ENCODE assay signal across 29 mouse cellular contexts in the genomic region with DNA sequence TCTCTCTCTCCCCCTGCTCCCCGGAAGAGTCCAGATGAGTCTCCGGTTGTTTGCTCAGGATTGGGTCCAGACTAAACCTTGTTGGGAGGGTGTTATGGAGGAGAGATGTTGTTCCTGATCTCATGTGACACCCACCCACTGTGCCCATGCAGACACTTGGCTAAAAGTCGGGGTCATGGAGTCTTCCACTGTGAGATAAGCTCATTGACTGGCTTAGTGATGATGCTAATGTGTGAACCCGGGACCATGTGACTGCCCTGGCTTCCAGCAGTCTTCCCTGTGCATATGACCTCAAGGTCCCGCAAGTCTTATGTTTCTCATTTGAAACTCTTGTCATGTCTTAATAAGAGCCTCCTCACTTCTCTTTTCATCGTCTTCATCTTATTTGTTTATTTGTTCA. TPM values are rescaled to one million over a fixed set of nuclear protein-coding genes. Genes with fewer than 3 reads are reported as not detected.
DNase-seq lines count a peak whose midpoint lies in the region; ATAC-seq lines count a peak whose summit lies in the region.
"Had no signal": no experiment of that assay in that cellular context is flagged by ENCODE, and none has a peak within 500 bp of the region (broad histone marks: within the 10 kb centered on the region; RNA-seq: fewer than 3 reads in every experiment).

No protein-coding gene starts in this region.

- intact Hi-C loops in heart, postnatal 25 days (cut with DNase I): no loop called here

- H3K9me3 ChIP-seq in liver, embryonic 15.5 days (replicated peaks): no peaks in the 10 kb centered on the region; the same call in 1 of the 2 replicates
- no peaks in the 10 kb centered on the region for H3K9me3 ChIP-seq in forebrain, embryonic 14.5 days (replicated peaks; ENCODE audit: control insufficient read depth, low read length)
- H3K9me3 ChIP-seq: embryonic facial prominence, embryonic 12.5 days; forebrain, embryonic 15.5 days; megakaryocyte, embryonic 14.5 days; neural tube, embryonic 13.5 days had no signal

- no peak for ATAC-seq in liver, embryonic 15.5 days (ENCODE audit: insufficient read depth)
- no peak for ATAC-seq in forebrain, embryonic 14.5 days
- ATAC-seq: activated CD4-positive, CD25-positive, alpha-beta regulatory T cell, adult 4 months; CD4-positive, CD25-positive, alpha-beta regulatory T cell, adult 4 months; forebrain, embryonic 15.5 days; intestine, postnatal 0 days; lung, postnatal 0 days had no signal

- H3K4me3 ChIP-seq in liver, embryonic 15.5 days (replicated peaks): no peak overlapping the region
- no peak overlapping the region for H3K4me3 ChIP-seq in forebrain, embryonic 14.5 days (ENCODE audit: low read depth, low read length)
- H3K4me3 ChIP-seq: embryonic facial prominence, embryonic 12.5 days; forebrain, embryonic 15.5 days; megakaryocyte, embryonic 14.5 days; neural tube, embryonic 13.5 days had no signal

- no peak overlapping the region for H3K9ac ChIP-seq in liver, embryonic 15.5 days
- no peak overlapping the region for H3K9ac ChIP-seq in forebrain, embryonic 14.5 days (ENCODE audit: low read length)
- H3K9ac ChIP-seq: embryonic facial prominence, embryonic 12.5 days; forebrain, embryonic 15.5 days; neural tube, embryonic 13.5 days had no signal

- 65% methylated on average over 6 of the region's 6 CpGs for WGBS in liver, embryonic 15.5 days (ENCODE audit: insufficient replicate concordance)
- 81% methylated on average over 6 of the region's 6 CpGs for WGBS in forebrain, embryonic 14.5 days

- H3K4me2 ChIP-seq in liver, embryonic 15.5 days: no peak overlapping the region
- H3K4me2 ChIP-seq in forebrain, embryonic 14.5 days (ENCODE audit: low read length): no peak overlapping the region
- H3K4me2 ChIP-seq: embryonic facial prominence, embryonic 12.5 days; forebrain, embryonic 15.5 days; heart, embryonic 11.5 days; liver, embryonic 11.5 days; neural tube, embryonic 13.5 days had no signal

- peak overlapping the region; percentile 10; the same call in 1 of the 2 replicates for H3K27ac ChIP-seq in liver, embryonic 15.5 days (replicated peaks)
- H3K27ac ChIP-seq in forebrain, embryonic 14.5 days (ENCODE audit: low read depth, low read length): no peak overlapping the region
- H3K27ac ChIP-seq: embryonic facial prominence, embryonic 12.5 days; forebrain, embryonic 15.5 days; neural tube, embryonic 13.5 days had no signal

- H3K4me1 ChIP-seq in liver, embryonic 15.5 days (replicated peaks): peaks cover 76% of the 10 kb centered on the region
- no peaks in the 10 kb centered on the region for H3K4me1 ChIP-seq in forebrain, embryonic 14.5 days (ENCODE audit: control insufficient read depth, insufficient read depth, low read length)
- H3K4me1 ChIP-seq: embryonic facial prominence, embryonic 12.5 days; forebrain, embryonic 15.5 days; neural tube, embryonic 13.5 days had no signal

- no peaks in the 10 kb centered on the region for H3K27me3 ChIP-seq in liver, embryonic 15.5 days
- no peaks in the 10 kb centered on the region for H3K27me3 ChIP-seq in forebrain, embryonic 14.5 days (replicated peaks; ENCODE audit: control insufficient read depth, insufficient read depth, low read length)
- H3K27me3 ChIP-seq: embryonic facial prominence, embryonic 12.5 days; forebrain, embryonic 15.5 days; neural tube, embryonic 13.5 days had no signal

- DNase-seq in heart, adult 11 months: peak; percentile 75
- DNase-seq in heart, postnatal 25 days (ENCODE audit: low spot score): no peak
- no peak for DNase-seq in liver
- peak; percentile 29 for DNase-seq in ovary, postnatal 36 days (ENCODE audit: low spot score)
- DNase-seq in ovary, postnatal 14 days (ENCODE audit: low spot score): no peak
- no peak for DNase-seq in forebrain, embryonic 14.5 days (ENCODE audit: low spot score)
- DNase-seq: adrenal gland, adult 8-10 months; cerebellum, adult 18-20 months; cerebellum, postnatal 25 days; gastrocnemius, postnatal 25 days; heart, adult 18-20 months; kidney, adult 9 months; kidney, postnatal 10 days; layer of hippocampus, postnatal 36 days; lung, adult 18-20 months; lung, postnatal 4 days; thymus, adult 2 months; thymus, postnatal 36 days had no signal

- H3K36me3 ChIP-seq in liver, embryonic 15.5 days (replicated peaks): no peaks in the 10 kb centered on the region; the same call in 1 of the 2 replicates
- H3K36me3 ChIP-seq in forebrain, embryonic 14.5 days (ENCODE audit: control insufficient read depth, insufficient read depth, low read length): no peaks in the 10 kb centered on the region
- H3K36me3 ChIP-seq: embryonic facial prominence, embryonic 12.5 days; forebrain, embryonic 15.5 days; neural tube, embryonic 13.5 days had no signal

RNA-seq across cellular contexts. Expression of a gene that starts 15.8 kb away (rescaled TPM):
- total RNA-seq in heart, postnatal 25 days (2021): 1 to 10 TPM; 3.1 TPM
- polyA plus RNA-seq in liver, embryonic 15.5 days (2015; fragmentation: Nextera tagmentation; extraction: Ambion mirVana): 13.3 and 14.5 TPM in 2 replicates
- 7.4 and 10.1 TPM in 2 replicates for polyA plus RNA-seq in forebrain, embryonic 14.5 days (2014; fragmentation: Nextera tagmentation; extraction: Ambion mirVana)

RNA-seq across cellular contexts. Expression of a gene that starts 58.8 kb away (rescaled TPM):
- total RNA-seq in heart, postnatal 25 days (2021): 1 to 10 TPM; 2.5 to 2.8 TPM
- polyA plus RNA-seq in liver, embryonic 15.5 days (2015; fragmentation: Nextera tagmentation; extraction: Ambion mirVana): 18.9 and 20.3 TPM in 2 replicates
- polyA plus RNA-seq in forebrain, embryonic 14.5 days (2014; fragmentation: Nextera tagmentation; extraction: Ambion mirVana): 10.5 and 11.8 TPM in 2 replicates

Comparison
In these comparisons a context has a peak if more than half of its experiments do, and no peak if none do; other contexts are left out.
1. DNase-seq: peak in heart, adult 11 months (single experiment) and ovary, postnatal 36 days (single experiment); none in heart, postnatal 25 days (single experiment), liver (single experiment), ovary, postnatal 14 days (single experiment) and forebrain, embryonic 14.5 days (single experiment).